Mouse (Mus musculus) thymus, adult 2 months (tissue): ENCODE results near the gene Ip6k1. TPM values are rescaled to one million over a fixed set of nuclear protein-coding genes. Genes with fewer than 3 reads are reported as not detected.

Experiments
- DNase-seq: peaks from one replicate; pipeline ENCODE4 v3.0.0; 2021
- H3K27ac ChIP-seq: fragments of 200-500 bp; 2 replicates; pipeline ENCODE4 v1.5.1; 2012; ENCODE audit warnings: low read length, control low read depth; ENCODE audit not compliant: control insufficient read depth, insufficient read depth
- H3K27me3 ChIP-seq: fragments of 200-500 bp; 2 replicates; pipeline ENCODE4 v1.6.1; 2012; ENCODE audit warnings: mild to moderate bottlenecking, low read length, moderate library complexity, mixed read lengths; ENCODE audit not compliant: control insufficient read depth, insufficient read depth
- H3K36me3 ChIP-seq: fragments of 200-500 bp; 2 replicates; pipeline ENCODE4 v1.6.1; 2012; ENCODE audit warnings: mild to moderate bottlenecking, low read length, moderate library complexity; ENCODE audit not compliant: control insufficient read depth, insufficient read depth
- H3K4me1 ChIP-seq: fragments of 200-500 bp; replicated peaks from 2 replicates; pipeline ENCODE4 v1.6.1; 2012; ENCODE audit warnings: low read length; ENCODE audit not compliant: control insufficient read depth, insufficient read depth
- H3K4me3 ChIP-seq: fragments of 200-500 bp; 2 replicates; pipeline ENCODE4 v1.5.1; 2012; ENCODE audit warnings: mild to moderate bottlenecking, low read length, control low read depth, moderate library complexity; ENCODE audit not compliant: control insufficient read depth, insufficient read depth
- CTCF ChIP-seq: fragments of 200-500 bp; IDR thresholded peaks from 2 replicates; pipeline ENCODE4 v1.5.1; 2012; ENCODE audit warnings: mild to moderate bottlenecking, control low read depth, low read length, moderate library complexity, borderline replicate concordance; ENCODE audit not compliant: control insufficient read depth, poor library complexity, insufficient read depth; ENCODE audit errors: extremely low read depth
- POLR2A ChIP-seq: fragments of 200-500 bp; IDR thresholded peaks from 2 replicates; pipeline ENCODE4 v1.6.1; 2012; ENCODE audit warnings: mild to moderate bottlenecking, low read length, control low read depth, moderate library complexity; ENCODE audit not compliant: control insufficient read depth, poor library complexity, insufficient read depth; ENCODE audit errors: extremely low read depth
- WGBS: fragments of 180-500 bp; shearing (Covaris S2); methylation state at CpG from one replicate; pipeline ENCODE4 v1.1.7; 2018; 5-methylcytosine and 5-hydroxymethylcytosine counted together
- polyA plus RNA-seq: library from polyadenylated mRNA; depleted of rRNA; stranded (reverse); fragments of >200 nt; gene quantifications from 2 replicates; pipeline ENCODE4 v1.2.3, GENCODE M21; 2012

The Ip6k1 gene
- polyA plus RNA-seq, 1 experiment = 197 TPM

- Histone ChIP-seq H3K4me3 (no peak overlapping the region), H3K36me3 (peaks cover 9% of the 10 kb centered on the region; the same call in 1 of the 2 replicates), H3K27me3 (no peaks in the 10 kb centered on the region), H3K4me1 (no peaks in the 10 kb centered on the region), H3K27ac (no peak overlapping the region)
- TF ChIP-seq POLR2A (no peak), CTCF (no peak)
- no peak for DNase-seq
- 81% methylated on average over 5 of the region's 5 CpGs for WGBS
These were observed 40.4 kb upstream of the Ip6k1 start for GRCm38 (mm10) chr9:107961881-107962280.

- DNase-seq = no peak
- TF ChIP-seq POLR2A = no peak
- TF ChIP-seq CTCF = no peak
- Histone ChIP-seq H3K36me3 (no peaks in the 10 kb centered on the region; the same call in 1 of the 2 replicates), H3K27ac (no peak overlapping the region), H3K4me1 (no peaks in the 10 kb centered on the region), H3K27me3 (no peaks in the 10 kb centered on the region), H3K4me3 (no peak overlapping the region)
- WGBS = 97% methylated on average over 9 of the region's 9 CpGs
These were observed 39.4 kb upstream of the Ip6k1 start for GRCm38 (mm10) chr9:107962916-107963315.

GRCm38 (mm10) chr9:107963700-107964099 is 38.6 kb upstream of the Ip6k1 start:
- no peaks in the 10 kb centered on the region for H3K36me3 ChIP-seq
- no peaks in the 10 kb centered on the region for H3K4me1 ChIP-seq
- no peak overlapping the region for H3K4me3 ChIP-seq
- WGBS = 17% methylated on average over 5 of the region's 5 CpGs
- DNase-seq = peak; percentile 66
- no peak overlapping the region for H3K27ac ChIP-seq
- no peak for TF ChIP-seq POLR2A
- TF ChIP-seq CTCF = peak; percentile 81; the same call in 1 of the 2 replicates
- no peaks in the 10 kb centered on the region for H3K27me3 ChIP-seq

GRCm38 (mm10) chr9:107964681-107965080 is 37.6 kb upstream of the Ip6k1 start:
- Histone ChIP-seq H3K27me3 (no peaks in the 10 kb centered on the region), H3K36me3 (no peaks in the 10 kb centered on the region), H3K4me3 (no peak overlapping the region), H3K4me1 (no peaks in the 10 kb centered on the region), H3K27ac (no peak overlapping the region)
- no peak for TF ChIP-seq CTCF
- TF ChIP-seq POLR2A = no peak
- DNase-seq = no peak
- 98% methylated on average over 9 of the region's 9 CpGs for WGBS

- 53% methylated on average over 10 of the region's 10 CpGs for WGBS
- Histone ChIP-seq H3K36me3 (no peaks in the 10 kb centered on the region), H3K27me3 (no peaks in the 10 kb centered on the region), H3K4me3 (no peak overlapping the region), H3K4me1 (peaks cover 2% of the 10 kb centered on the region; the same call in 1 of the 2 replicates), H3K27ac (no peak overlapping the region)
- no peak for TF ChIP-seq POLR2A
- TF ChIP-seq CTCF = no peak
- no peak for DNase-seq
These were observed 35.6 kb upstream of the Ip6k1 start for GRCm38 (mm10) chr9:107966676-107967075.

- no peak for DNase-seq
- Histone ChIP-seq H3K4me3 (no peak overlapping the region), H3K36me3 (no peaks in the 10 kb centered on the region), H3K4me1 (peaks cover 3% of the 10 kb centered on the region; the same call in 1 of the 2 replicates), H3K27me3 (no peaks in the 10 kb centered on the region), H3K27ac (no peak overlapping the region)
- TF ChIP-seq CTCF (no peak), POLR2A (no peak)
- WGBS = 95% methylated on average over 6 of the region's 6 CpGs
These were observed 34.9 kb upstream of the Ip6k1 start for GRCm38 (mm10) chr9:107967437-107967836.

- Histone ChIP-seq H3K36me3 (no peaks in the 10 kb centered on the region), H3K4me1 (peaks cover 3% of the 10 kb centered on the region; the same call in 1 of the 2 replicates), H3K4me3 (no peak overlapping the region), H3K27ac (no peak overlapping the region), H3K27me3 (no peaks in the 10 kb centered on the region)
- 96% methylated on average over 7 of the region's 7 CpGs for WGBS
- no peak for DNase-seq
- TF ChIP-seq POLR2A (no peak), CTCF (no peak)
These were observed 33.8 kb upstream of the Ip6k1 start for GRCm38 (mm10) chr9:107968531-107968930.
